Mouse (Mus musculus) stomach, postnatal 0 days (tissue): ENCODE results near the gene Fshb. TPM values are rescaled to one million over a fixed set of nuclear protein-coding genes. Genes with fewer than 3 reads are reported as not detected.

Experiments
- ATAC-seq: fragments of 200-750 bp; cut with Nextera tagmentation; 2 replicates; pipeline ENCODE4 v1.8.0; 2017; ENCODE audit not compliant: low FRiP score, low TSS enrichment
- DNase-seq: peaks from one replicate; pipeline ENCODE4 v3.0.0-alpha.2; 2016; ENCODE audit warnings: low spot score
- H3K27ac ChIP-seq: fragments of 300-500 bp; sonication (generic); replicated peaks from 2 replicates; pipeline ENCODE4 v1.5.1; 2014; ENCODE audit warnings: mild to moderate bottlenecking, control low read depth
- H3K27me3 ChIP-seq: fragments of 300-500 bp; sonication (generic); 2 replicates; pipeline ENCODE4 v1.6.1; 2014; ENCODE audit warnings: low read length; ENCODE audit not compliant: control insufficient read depth, insufficient read depth
- H3K36me3 ChIP-seq: fragments of 300-500 bp; sonication (generic); 2 replicates; pipeline ENCODE4 v1.6.1; 2014; ENCODE audit warnings: low read length, mixed read lengths; ENCODE audit not compliant: control insufficient read depth, insufficient read depth
- H3K4me1 ChIP-seq: fragments of 300-500 bp; sonication (generic); replicated peaks from 2 replicates; pipeline ENCODE4 v1.6.1; 2014; ENCODE audit warnings: antibody characterized with exemption; ENCODE audit not compliant: control insufficient read depth, insufficient read depth
- H3K4me2 ChIP-seq: fragments of 300-500 bp; sonication (generic); replicated peaks from 2 replicates; pipeline ENCODE4 v1.6.1; 2014; ENCODE audit warnings: low read depth, mild to moderate bottlenecking, control low read depth, moderate library complexity
- H3K4me3 ChIP-seq: fragments of 300-500 bp; sonication (generic); 2 replicates; pipeline ENCODE4 v1.5.1; 2014; ENCODE audit warnings: low read depth, low read length, control low read depth
- H3K9ac ChIP-seq: fragments of 300-500 bp; sonication (generic); 2 replicates; pipeline ENCODE4 v1.6.1; 2014; ENCODE audit warnings: mild to moderate bottlenecking, low read length, control low read depth, mixed read lengths
- H3K9me3 ChIP-seq: fragments of 300-500 bp; sonication (generic); 2 replicates; pipeline ENCODE4 v1.6.1; 2016; ENCODE audit warnings: low read length; ENCODE audit not compliant: control insufficient read depth
- CTCF ChIP-seq: IDR thresholded peaks from 2 replicates; pipeline ENCODE4 v1.5.1; 2016; ENCODE audit warnings: antibody characterized with exemption, low read depth, mild to moderate bottlenecking, moderate library complexity
- EP300 ChIP-seq: optimal IDR thresholded peaks from 2 replicates; pipeline ENCODE3; 2016; ENCODE audit warnings: antibody characterized with exemption
- WGBS: fragments of 180-500 bp; shearing (Covaris S2); extraction: QIAGEN DNeasy Blood & Tissue Kit; methylation state at CpG from one replicate; pipeline ENCODE4 v1.1.7; 2014; 5-methylcytosine and 5-hydroxymethylcytosine counted together
- polyA plus RNA-seq: library from polyadenylated mRNA; unstranded; fragments of >200 nt; fragmentation: Nextera tagmentation; extraction: Ambion mirVana; gene quantifications from 2 replicates; pipeline ENCODE4 v1.2.1, GENCODE M21; 2015

The Fshb gene
- not detected in 2 replicates for polyA plus RNA-seq

DNA sequence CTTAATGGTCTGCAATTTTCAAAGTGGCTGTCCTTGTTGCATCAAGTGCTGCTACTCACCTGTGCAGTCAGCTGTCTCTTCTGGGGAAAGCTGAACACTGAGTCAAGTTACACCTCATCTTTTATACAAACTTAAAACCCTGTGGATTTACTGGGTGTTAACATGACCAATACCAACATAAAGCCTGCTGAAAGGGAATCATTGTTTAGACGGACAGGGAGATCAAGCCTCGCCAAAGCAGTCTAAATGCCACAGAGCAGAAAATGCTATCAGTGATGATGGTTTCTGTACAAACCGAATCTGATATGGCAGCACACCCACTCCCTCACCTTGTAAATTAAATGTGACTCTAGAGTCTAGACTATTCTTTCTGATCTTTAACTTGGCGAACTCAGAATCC is at the start of gene Fshb:
TSS of gene Fshb (minus strand) at position 101 of the 400 bp plus-strand sequence.
- H3K36me3 ChIP-seq = no peaks in the 10 kb centered on the region
- TF ChIP-seq EP300 (no peak), CTCF (no peak)
- WGBS = 64% methylated on average over 4 of the region's 4 CpGs
- H3K9me3 ChIP-seq = no peaks in the 10 kb centered on the region
- no peak for ATAC-seq
- no peak within 1 kb of the TSS for H3K4me3 ChIP-seq
- DNase-seq = no peak
- H3K4me1 ChIP-seq = no peaks in the 10 kb centered on the region
- no peak within 1 kb of the TSS for H3K4me2 ChIP-seq
- H3K9ac ChIP-seq = no peak within 1 kb of the TSS
- no peaks in the 10 kb centered on the region for H3K27me3 ChIP-seq
- H3K27ac ChIP-seq = no peak within 1 kb of the TSS

DNA sequence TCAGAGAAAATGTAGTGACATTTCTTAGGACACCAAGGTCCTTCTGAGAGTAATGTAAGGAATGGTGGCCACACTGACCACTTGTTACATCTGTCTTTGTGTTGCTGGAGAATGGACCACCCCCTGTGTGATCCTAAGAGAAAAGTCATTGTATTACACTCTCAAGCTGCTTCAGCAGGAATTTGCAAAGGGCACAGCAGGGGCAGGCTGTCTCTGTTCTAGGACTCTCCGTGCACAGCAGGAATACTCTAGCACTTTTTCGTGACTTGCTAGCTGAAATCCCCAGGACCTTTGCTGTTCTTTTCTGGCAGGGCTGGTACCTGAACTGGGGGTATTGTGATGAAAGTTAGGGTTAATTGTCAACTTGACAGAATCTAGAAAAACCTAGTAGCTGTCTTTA is 24.8 kb upstream of the Fshb start:
- H3K27ac ChIP-seq = no peak overlapping the region
- H3K27me3 ChIP-seq = no peaks in the 10 kb centered on the region
- ATAC-seq (no peak), DNase-seq (no peak)
- WGBS = 33% methylated on average over 2 of the region's 2 CpGs
- H3K4me1 ChIP-seq = no peaks in the 10 kb centered on the region
- no peak overlapping the region for H3K4me2 ChIP-seq
- H3K9ac ChIP-seq = no peak overlapping the region
- no peak for TF ChIP-seq EP300
- no peaks in the 10 kb centered on the region for H3K9me3 ChIP-seq
- H3K4me3 ChIP-seq = no peak overlapping the region
- no peaks in the 10 kb centered on the region for H3K36me3 ChIP-seq

DNA sequence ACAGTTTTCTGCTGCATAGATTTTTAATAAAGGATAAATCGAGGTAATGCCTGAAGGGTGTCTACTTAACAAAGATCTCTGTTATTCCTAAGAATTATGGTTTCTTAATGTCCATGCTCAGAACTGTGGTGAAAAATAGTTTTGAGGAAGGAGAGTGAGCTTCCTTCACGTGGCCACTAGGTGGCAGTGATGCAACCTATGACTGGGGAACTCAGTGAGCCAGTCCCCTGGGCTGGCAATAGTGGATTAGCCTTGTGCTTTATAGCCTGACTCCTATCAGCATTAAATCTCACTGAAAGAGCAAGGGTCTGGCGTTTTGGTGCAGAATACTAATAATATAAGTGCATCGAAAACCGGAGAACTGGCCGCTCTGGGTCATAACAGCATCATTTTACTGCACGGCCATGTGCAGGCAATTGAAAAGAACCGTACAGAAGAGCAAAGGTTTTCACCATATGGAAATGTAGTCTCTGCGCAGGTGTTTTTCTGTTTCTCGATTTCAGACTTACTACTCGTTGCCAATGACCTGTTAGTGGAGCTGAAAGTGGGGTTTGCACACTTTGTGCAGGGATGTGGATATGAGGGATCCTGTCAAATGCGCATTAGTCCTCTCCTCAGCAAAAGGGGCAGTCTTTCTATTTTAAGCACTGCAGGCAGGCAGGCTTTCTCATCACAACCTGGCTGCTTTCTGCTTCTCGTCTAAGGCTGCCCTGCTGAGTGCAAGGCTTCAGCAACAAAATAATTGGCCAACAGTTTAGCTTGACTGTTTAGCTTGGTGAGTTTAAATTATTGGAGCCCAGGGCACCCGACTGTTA is 23.8 kb upstream of the Fshb start:
- DNase-seq = no peak
- no peaks in the 10 kb centered on the region for H3K27me3 ChIP-seq

DNA sequence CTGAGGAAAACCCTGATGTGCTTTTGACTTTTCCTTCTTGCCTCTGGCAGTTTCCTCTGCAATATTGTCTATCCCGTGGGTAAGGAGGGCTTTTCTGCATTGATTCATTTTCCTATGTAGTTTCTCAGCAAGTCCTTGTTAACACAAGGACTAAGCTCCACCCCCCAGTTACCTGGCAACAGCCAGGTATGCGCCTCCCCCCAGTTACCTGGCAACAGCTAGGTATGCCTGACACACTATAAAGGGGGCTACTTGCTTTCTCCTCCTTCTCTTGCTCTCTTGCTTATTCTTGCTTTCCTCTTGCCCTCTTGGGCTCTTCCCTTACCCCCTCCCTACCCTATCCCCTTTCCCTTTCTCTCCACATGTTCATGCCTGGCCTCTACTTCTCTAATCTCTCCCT is 3.8 kb upstream of the Fshb start:
- TF ChIP-seq CTCF = no peak
- TF ChIP-seq EP300 = no peak
- Histone ChIP-seq H3K27me3 (no peaks in the 10 kb centered on the region), H3K9ac (no peak overlapping the region), H3K4me2 (no peak overlapping the region), H3K36me3 (no peaks in the 10 kb centered on the region), H3K9me3 (no peaks in the 10 kb centered on the region), H3K27ac (no peak overlapping the region), H3K4me3 (no peak overlapping the region), H3K4me1 (no peaks in the 10 kb centered on the region)
- ATAC-seq (no peak), DNase-seq (no peak)
- 34% methylated on average over 2 of the region's 2 CpGs for WGBS

More for the DNA sequence above, 23.8 kb upstream of the Fshb start:
- Histone ChIP-seq H3K4me1 (no peaks in the 10 kb centered on the region), H3K9me3 (no peaks in the 10 kb centered on the region), H3K4me2 (no peak overlapping the region), H3K27ac (no peak overlapping the region), H3K9ac (no peak overlapping the region), H3K4me3 (no peak overlapping the region), H3K36me3 (no peaks in the 10 kb centered on the region)
- no peak for ATAC-seq
- TF ChIP-seq CTCF (peak; percentile 77), EP300 (no peak)
- WGBS = 55% methylated on average over 14 of the region's 14 CpGs

DNA sequence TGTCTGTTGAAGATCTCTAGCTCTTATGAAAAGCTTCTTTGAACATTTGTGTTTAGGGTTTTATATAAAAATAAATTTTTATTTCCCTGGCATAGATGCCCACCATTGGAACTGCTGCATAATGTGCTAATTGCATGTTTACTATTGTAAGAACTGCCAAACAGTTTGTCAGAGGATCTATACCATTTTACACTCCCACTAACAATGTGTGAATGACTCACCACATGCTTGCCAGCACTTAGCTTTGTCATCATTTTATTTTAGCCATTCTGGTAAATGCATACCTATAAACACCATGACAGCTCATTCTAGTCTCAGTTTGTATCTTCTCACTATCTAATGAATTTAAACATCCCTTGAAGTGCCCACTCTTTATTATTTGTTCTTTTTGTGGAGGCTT is 13.5 kb downstream of the Fshb start:
- H3K27ac ChIP-seq = no peak overlapping the region
- no peaks in the 10 kb centered on the region for H3K27me3 ChIP-seq
- no peak overlapping the region for H3K9ac ChIP-seq
- TF ChIP-seq EP300 (no peak), CTCF (no peak)
- no peak for ATAC-seq
- H3K4me2 ChIP-seq = no peak overlapping the region
- DNase-seq = no peak
- H3K9me3 ChIP-seq = no peaks in the 10 kb centered on the region
- no peaks in the 10 kb centered on the region for H3K4me1 ChIP-seq
- H3K4me3 ChIP-seq = no peak overlapping the region
- no peaks in the 10 kb centered on the region for H3K36me3 ChIP-seq

DNA sequence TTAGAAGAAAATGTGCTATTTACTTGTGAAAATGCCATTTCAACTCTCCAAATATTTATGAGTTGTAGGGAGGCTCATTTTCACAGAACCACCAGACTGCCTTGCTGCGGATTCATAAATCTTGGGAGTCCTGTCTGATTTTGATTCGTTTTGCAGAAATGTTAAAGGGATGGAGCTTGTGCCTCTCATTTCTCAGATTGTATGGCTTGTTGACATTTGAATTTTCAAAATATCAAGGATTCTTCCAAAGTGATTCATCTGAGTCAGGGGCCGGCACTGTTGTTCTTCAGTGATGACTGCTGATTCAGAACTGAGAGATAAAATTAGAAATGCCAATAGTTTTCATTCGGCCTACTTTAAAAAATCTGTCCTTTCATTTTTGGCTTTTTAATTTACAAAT is 18.6 kb downstream of the Fshb start:
- Histone ChIP-seq H3K27ac (no peak overlapping the region), H3K27me3 (no peaks in the 10 kb centered on the region), H3K4me3 (no peak overlapping the region), H3K4me1 (no peaks in the 10 kb centered on the region), H3K9me3 (no peaks in the 10 kb centered on the region), H3K9ac (no peak overlapping the region), H3K4me2 (no peak overlapping the region), H3K36me3 (no peaks in the 10 kb centered on the region)
- TF ChIP-seq EP300 (no peak), CTCF (no peak)
- DNase-seq (no peak), ATAC-seq (no peak)
- WGBS = 82% methylated on average over 4 of the region's 4 CpGs
